7 mouse cellular contexts compared by ENCODE assay signal in the genomic region with DNA sequence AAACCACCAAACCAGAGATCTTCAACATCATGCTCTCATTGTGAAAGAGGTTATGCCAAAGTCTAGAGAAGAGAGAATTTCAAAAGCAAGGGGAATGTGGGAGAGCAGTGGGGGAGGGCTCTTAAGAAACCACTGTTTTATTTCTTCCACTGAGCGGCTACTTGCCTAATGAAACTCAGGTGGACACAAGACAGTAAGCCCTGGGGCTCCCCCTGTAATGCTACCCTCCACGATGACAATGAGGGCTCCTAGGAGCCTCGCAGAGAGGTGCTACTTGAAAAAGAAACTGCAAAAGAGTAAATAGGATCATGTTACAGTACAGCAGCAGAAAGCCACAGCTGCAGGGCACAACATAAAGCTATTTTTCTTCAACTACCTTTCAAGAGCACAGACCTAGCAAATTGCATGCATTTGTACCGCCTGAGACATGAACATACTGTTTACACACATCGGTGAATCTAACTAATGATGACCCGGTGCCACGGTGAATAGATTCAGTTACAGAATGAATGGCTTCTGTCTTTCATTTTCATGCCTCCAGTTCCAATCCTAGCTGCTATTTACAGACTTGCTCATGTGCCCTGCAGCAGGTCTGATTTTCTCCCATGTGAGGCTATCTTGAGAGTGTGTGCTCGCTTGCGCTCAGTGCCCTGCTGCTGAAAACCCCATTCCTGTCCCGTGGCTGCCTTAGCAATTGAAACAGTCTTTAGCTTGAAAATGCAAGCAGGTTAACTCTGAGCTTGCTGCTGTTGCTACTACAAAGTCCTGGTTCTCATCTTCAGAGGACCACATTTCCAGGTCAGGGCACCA. TPM values are rescaled to one million over a fixed set of nuclear protein-coding genes. Genes with fewer than 3 reads are reported as not detected.
DNase-seq lines count a peak whose midpoint lies in the region; ATAC-seq and TF ChIP-seq lines count a peak whose summit lies in the region.

No protein-coding gene starts in this region.

- peak overlapping the region; percentile 18; the same call in 1 of the 2 replicates for H3K9ac ChIP-seq in hindbrain, embryonic 15.5 days

- H3K4me1 ChIP-seq in forebrain, embryonic 10.5 days: peaks cover 33% of the 10 kb centered on the region
- H3K4me1 ChIP-seq in hindbrain, embryonic 15.5 days (replicated peaks): peaks cover 22% of the 10 kb centered on the region

- no peak for TF ChIP-seq CTCF in brain, embryonic 14.5 days (IDR thresholded peaks at IDR 0.05; ENCODE audit: borderline replicate concordance, extremely low read depth, insufficient read depth, insufficient read length)

- H3K9me3 ChIP-seq in forebrain, embryonic 10.5 days: no peaks in the 10 kb centered on the region
- H3K9me3 ChIP-seq in hindbrain, embryonic 15.5 days: 0 out of 2 replicates have a peak, but pooled peaks cover 8% of the 10 kb centered on the region

- peak; percentile 55 for DNase-seq in brain, embryonic 14.5 days (ENCODE audit: low read depth)
- DNase-seq in forebrain, embryonic 10.5 days (ENCODE audit: extremely low spot score, low spot score): peak; percentile 40
- no peak for DNase-seq in layer of hippocampus, postnatal 36 days
- DNase-seq in spleen, postnatal 14 days (ENCODE audit: low spot score in 2 of 2): no peak
- DNase-seq in frontal cortex, postnatal 10 days (ENCODE audit: low spot score in 2 of 2): no peak

- H3K36me3 ChIP-seq in forebrain, embryonic 10.5 days (replicated peaks): no peaks in the 10 kb centered on the region
- H3K36me3 ChIP-seq in hindbrain, embryonic 15.5 days: no peaks in the 10 kb centered on the region

- no peak for TF ChIP-seq POLR2A in brain, embryonic 14.5 days (IDR thresholded peaks at IDR 0.05; ENCODE audit: borderline replicate concordance, extremely low read depth, insufficient read depth, insufficient read length, poor library complexity, severe bottlenecking)

- 0 out of 2 replicates have a peak, but pooled peaks cover 3% of the 10 kb centered on the region for H3K27me3 ChIP-seq in forebrain, embryonic 10.5 days (ENCODE audit: poor library complexity, severe bottlenecking)
- H3K27me3 ChIP-seq in hindbrain, embryonic 15.5 days: peaks cover 5% of the 10 kb centered on the region; the same call in 1 of the 2 replicates

- H3K4me3 ChIP-seq in forebrain, embryonic 10.5 days: peak overlapping the region; percentile 72
- peak overlapping the region; percentile 46 for H3K4me3 ChIP-seq in hindbrain, embryonic 15.5 days

- peak overlapping the region; percentile 93 for H3K4me2 ChIP-seq in hindbrain, embryonic 15.5 days

- WGBS in forebrain, embryonic 10.5 days: 6% methylated on average over 10 of the region's 10 CpGs
- WGBS in hindbrain, embryonic 15.5 days: 4% methylated on average over 10 of the region's 10 CpGs

- H3K27ac ChIP-seq in forebrain, embryonic 10.5 days: peak overlapping the region; percentile 93
- no peak overlapping the region for H3K27ac ChIP-seq in hindbrain, embryonic 15.5 days (replicated peaks)

- 0 out of 2 replicates have a peak, but pooled peaks have one; percentile 23 for ATAC-seq in hindbrain, embryonic 15.5 days (ENCODE audit: low FRiP score, low read depth)
- peak; percentile 36; the same call in 1 of the 2 replicates for ATAC-seq in megakaryocyte-erythroid progenitor cell, adult 5-6 weeks (replicated peaks; ENCODE audit: low FRiP score, low TSS enrichment, poor library complexity, severe bottlenecking)

RNA-seq across cellular contexts. Expression of gene Hmcn1, which starts 1.3 kb away (rescaled TPM):
- 5.8 and 7.2 TPM in 2 replicates for polyA plus RNA-seq in brain, embryonic 14.5 days (2012; rRNA removed)
- 9.1 and 10.5 TPM in 2 replicates for polyA plus RNA-seq in forebrain, embryonic 10.5 days (2016; fragmentation: Nextera tagmentation; extraction: Ambion mirVana)
- 1.3 and 2.0 TPM in 2 replicates for polyA plus RNA-seq in hindbrain, embryonic 15.5 days (2015; fragmentation: Nextera tagmentation; extraction: Ambion mirVana)
- 0.02 TPM in 1 of 2 replicates, not detected in the other for total RNA-seq in megakaryocyte-erythroid progenitor cell, adult 5-6 weeks (2014; fragmentation: Nextera tagmentation)
- not detected in 2 replicates for total RNA-seq in megakaryocyte-erythroid progenitor cell, adult 5-6 weeks (2017)
- 1 to 10 TPM; 2.2 to 4.2 TPM for total RNA-seq in layer of hippocampus, postnatal 36 days (2021)

Comparison
In these comparisons a context has a peak if more than half of its experiments do, and no peak if none do; other contexts are left out.
1. DNase-seq: peak in brain, embryonic 14.5 days (single experiment) and forebrain, embryonic 10.5 days (single experiment); none in layer of hippocampus, postnatal 36 days (0 of 2), spleen, postnatal 14 days (0 of 2) and frontal cortex, postnatal 10 days (0 of 2).